Mouse (Mus musculus) embryo, embryonic 11.5 days (tissue): ENCODE results near the gene Tgfbrap1.

Source experiments
- DNase-seq: peaks from one replicate; pipeline ENCODE4 v3.0.0-alpha.2; 2012; ENCODE audit warnings: low read depth, low spot score

The Tgfbrap1 gene

DNA sequence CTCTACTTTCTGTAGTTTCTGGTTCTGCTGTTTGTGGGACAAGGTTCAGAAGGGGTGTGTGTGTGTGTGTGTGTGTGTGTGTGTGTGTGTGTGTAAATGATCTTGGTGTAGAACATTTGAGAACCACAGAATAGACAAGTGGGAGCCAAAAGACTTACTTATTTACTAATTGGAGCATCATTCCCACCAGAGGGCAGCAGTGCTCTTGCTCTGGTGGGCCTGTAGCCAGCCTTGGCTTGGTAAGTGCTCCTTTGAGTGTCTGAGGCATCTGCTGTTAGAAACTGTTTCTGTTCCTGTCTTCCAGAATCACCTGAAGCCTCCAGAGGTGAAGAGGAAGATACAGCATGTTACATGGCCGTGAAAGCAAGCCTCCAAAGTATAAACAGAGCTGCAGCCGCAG is 14.4 kb upstream of the Tgfbrap1 start:
- DNase-seq: peak; percentile 32

DNA sequence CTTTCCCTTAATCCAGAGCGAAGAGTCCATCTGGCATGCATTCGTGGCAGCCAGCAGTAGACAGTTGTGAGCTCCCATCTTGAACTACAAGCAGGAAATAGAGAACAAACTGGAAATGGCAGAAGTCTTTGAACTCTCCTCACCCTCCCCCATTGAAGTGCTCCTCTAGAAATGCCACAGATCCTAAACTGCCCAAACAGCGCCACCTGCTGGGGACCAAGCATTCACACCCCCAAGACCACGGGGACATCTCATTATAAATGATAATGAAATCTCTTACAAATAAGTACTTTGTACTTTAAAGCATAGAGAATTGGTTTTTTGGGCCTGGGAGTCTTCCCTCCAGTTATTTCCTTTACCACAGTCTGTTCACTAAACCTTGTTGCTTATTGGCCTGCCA is 12.1 kb upstream of the Tgfbrap1 start:
- DNase-seq: peak; percentile 32

GRCm38 (mm10) chr1:43108729-43109128 is 10.3 kb upstream of the Tgfbrap1 start:
- no peak for DNase-seq

DNA sequence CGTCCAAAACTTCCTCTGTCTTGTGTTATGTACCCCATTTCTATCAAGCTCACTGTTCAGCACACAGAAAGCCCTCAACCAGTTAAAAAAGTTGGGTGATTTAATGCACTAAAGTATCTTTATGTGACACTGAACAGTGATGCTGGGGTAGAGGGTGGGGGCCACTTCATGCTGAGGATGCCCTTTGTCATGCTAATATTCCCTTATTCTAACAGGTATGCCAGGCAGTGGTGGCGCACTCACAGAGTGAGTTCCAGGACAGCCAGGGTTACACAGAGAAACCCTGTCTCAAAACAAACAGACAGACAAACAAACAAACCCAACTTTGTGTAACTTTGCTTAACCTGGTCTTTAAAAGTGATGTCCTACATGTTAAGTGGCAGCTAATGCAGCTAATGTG is 4.2 kb downstream of the Tgfbrap1 start:
- DNase-seq: no peak

- no peak for DNase-seq
These were observed 6.1 kb downstream of the Tgfbrap1 start for GRCm38 (mm10) chr1:43092056-43093015.

GRCm38 (mm10) chr1:43091306-43092055 is 7.0 kb downstream of the Tgfbrap1 start:
- DNase-seq: no peak

GRCm38 (mm10) chr1:43090418-43090817 is 8.0 kb downstream of the Tgfbrap1 start:
- DNase-seq: no peak

GRCm38 (mm10) chr1:43082946-43083345 is 15.5 kb downstream of the Tgfbrap1 start:
- DNase-seq: no peak

DNA sequence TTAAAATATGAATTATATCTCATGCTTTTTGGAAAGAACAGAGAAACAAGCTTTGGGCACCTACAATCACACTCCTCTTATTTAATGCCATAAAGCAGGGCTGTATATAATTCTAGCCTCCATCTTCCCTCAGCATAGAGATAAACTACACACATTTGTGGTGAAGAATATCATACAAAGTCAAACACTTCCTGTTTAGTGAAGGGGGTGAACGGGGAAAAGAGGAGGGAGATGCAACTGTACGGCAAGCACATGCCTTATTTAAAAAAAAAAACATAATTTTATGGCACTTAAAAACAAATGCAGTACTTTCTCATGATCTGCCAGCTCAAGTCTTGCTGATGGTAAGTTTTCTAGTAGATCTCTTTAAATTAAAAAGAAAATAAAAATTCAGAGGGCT is 20.3 kb downstream of the Tgfbrap1 start:
- no peak for DNase-seq

- DNase-seq: no peak
These were observed 23.6 kb downstream of the Tgfbrap1 start for GRCm38 (mm10) chr1:43074791-43075190.

- DNase-seq: no peak
These were observed 25.9 kb downstream of the Tgfbrap1 start for GRCm38 (mm10) chr1:43072561-43072960.

GRCm38 (mm10) chr1:43072028-43072427 is 26.4 kb downstream of the Tgfbrap1 start:
- no peak for DNase-seq

GRCm38 (mm10) chr1:43070726-43071125 is 27.7 kb downstream of the Tgfbrap1 start:
- DNase-seq: no peak

DNA sequence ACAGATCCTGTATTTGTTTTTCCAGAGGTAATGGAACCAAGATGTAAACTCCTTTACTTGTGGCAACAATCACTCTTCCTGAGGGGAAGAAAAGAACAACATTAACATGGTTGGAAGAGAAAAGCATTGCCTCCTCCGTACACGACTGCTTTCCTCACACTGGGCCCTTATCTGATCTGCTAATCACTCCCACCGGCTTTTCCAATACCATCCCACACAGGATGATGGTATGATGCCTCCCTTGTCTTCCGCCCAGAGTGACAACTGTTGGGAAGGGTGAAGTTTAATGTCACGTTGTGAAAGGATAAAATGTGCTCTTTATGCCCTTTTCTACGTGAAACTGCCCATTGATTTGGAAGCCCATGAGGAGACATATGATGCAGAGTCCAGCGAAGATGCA is 30.9 kb downstream of the Tgfbrap1 start:
- no peak for DNase-seq

- DNase-seq: no peak
These were observed 31.9 kb downstream of the Tgfbrap1 start for GRCm38 (mm10) chr1:43066573-43066972.

GRCm38 (mm10) chr1:43065615-43066310 is 32.7 kb downstream of the Tgfbrap1 start:
- peak; percentile 65 for DNase-seq

DNA sequence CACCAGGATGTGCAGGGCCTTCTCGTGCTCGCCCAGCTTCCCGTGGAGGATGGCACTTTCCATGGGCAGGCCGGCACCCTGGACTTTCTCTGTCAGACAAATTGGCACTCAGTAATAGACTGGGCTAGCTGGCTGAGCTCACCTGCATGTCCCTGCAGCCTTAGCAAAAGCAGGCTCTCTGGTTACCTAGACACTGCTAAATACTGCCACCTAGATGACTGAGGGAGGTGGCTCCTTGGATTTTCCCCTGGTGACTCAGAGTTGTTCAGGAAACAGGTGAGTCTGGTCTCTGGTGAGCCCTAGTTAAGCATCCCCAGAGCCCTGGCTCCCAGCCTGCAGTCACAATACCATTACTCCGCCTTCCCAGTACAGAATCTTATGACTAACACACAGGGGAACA is 46.5 kb downstream of the Tgfbrap1 start:
- no peak for DNase-seq

- DNase-seq: no peak
These were observed 50.6 kb downstream of the Tgfbrap1 start for GRCm38 (mm10) chr1:43047811-43048210.

GRCm38 (mm10) chr1:43046990-43047389 is 51.4 kb downstream of the Tgfbrap1 start:
- no peak for DNase-seq

DNA sequence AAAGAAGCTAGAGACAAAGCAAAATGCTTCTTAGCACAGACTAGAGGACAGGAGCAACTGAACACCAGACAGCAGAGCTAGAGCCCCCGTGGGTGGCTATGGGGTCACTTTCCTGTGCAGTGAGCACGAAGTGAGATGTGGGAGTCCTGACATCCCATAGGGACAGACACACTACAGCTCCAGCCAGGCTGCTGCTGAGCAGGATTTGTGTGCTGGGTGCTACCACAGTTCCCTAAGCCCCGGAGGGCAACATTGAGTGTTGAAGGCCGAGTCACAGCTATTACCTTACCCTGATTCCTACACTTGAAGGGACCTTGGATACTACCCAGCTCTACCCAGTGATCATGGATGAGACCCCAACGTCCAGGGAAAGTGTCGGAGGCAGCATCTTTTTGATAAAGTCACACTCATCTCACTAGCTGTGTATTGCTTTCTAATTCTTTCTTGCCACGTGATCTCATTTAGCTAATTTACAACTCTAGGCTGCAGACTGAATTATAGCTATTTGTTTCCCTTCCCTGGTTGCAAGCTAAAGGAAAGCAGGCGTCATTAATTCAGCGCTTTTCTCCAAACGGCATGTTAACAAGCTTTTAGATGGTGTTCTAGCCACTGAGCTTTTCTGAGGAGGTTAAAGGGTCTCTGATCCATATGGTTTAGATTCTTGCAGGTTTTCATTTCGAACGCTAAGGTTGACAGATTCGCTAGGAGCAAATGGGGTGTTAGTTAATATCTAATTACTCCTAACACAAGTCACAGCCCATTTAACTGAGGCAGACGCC is 53.0 kb downstream of the Tgfbrap1 start:
- DNase-seq: no peak

- no peak for DNase-seq
These were observed 56.2 kb downstream of the Tgfbrap1 start for GRCm38 (mm10) chr1:43042271-43042670.
